Mouse (Mus musculus): ENCODE measurements around the gene Vmn1r177.
"Not testable (repeated sequence)": the region's sequence is repeated elsewhere in the genome, so short reads cannot be mapped to it uniquely, and the experiment has no call there.

The Vmn1r177 gene

DNA sequence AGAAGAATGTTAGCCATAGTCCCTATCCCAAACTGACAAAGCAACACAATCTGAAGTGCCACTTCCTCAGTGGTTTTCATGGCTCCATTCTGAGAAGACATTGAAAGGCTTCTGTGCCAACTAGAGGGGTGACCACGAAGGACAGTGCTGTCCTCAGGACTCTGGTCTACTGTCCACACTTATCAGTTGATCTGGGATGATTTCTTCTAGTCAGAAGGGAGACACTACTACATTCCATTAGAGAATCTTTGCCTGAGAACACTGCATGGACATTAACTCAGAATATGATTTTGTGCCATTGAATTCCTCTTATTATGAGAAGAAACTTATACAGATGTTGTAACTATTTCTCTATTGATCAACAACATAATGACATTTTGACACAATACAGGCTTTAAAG, at the start of gene Vmn1r177:
TSS of gene Vmn1r177 (minus strand) at position 101 of the 400 bp plus-strand sequence.
- DNase-seq, result not testable (repeated sequence)

DNA sequence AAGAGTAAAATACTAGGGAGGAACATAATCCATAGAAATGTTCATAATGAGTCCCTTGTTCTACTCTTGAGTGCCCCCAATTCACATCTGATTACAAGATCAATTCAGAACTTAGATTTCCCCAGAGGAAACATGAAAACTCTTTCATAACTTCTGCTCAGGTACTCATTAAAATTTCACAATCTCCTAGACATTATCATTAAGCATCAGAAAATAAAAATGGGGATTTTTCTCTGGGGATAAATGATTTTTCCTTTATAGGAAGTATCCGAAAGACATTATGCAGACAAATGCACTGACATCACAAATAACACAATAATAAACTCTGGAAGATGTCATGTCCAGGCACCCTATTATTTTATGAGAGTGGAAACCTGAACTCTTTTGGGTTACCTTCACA, 25.5 kb upstream of the Vmn1r177 start, which contains the start of gene Vmn1r178:
TSS of gene Vmn1r178 (plus strand) at position 301 of the 400 bp plus-strand sequence.
- no peak for DNase-seq

DNA sequence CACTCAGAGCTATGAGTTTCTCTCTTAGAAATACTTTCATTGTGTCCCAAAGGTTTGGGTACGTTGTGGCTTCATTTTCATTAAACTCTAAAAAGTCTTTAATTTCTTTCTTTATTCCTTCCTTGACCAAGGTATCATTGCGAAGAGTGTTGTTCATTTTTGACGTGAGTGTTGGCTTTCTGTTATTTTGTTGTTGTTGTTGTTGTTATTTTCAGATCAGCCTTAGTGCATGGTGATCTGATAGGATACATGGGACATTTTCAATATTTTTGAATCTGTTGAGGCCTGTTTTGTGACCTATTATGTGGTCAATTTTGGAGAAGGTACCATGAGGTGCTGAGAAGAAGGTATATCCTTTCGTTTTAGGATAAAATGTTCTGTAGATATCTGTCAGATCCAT, 10.7 kb upstream of the Vmn1r177 start:
- DNase-seq, result not testable (repeated sequence)

DNA sequence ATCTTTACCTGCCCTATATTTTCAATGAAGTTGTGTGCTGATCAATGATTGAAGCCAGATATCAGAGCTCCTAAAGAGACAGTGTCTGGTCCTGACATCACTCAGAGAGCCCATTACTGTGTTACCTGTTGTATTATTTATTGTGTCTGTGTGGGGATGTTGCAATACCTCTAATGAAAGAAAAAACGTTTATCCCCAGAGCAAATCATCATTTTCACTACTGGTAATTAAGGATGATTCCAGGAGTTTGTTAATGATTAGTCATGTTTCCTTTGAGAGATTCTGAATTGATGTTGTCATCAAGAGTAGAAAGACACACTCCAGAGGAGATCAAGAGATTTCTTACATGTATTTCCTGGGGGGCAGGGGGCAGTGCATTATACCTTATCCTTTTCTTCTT, 29.0 kb downstream of the Vmn1r177 start, which contains the start of gene Vmn1r176:
TSS of gene Vmn1r176 (minus strand) at position 101 of the 400 bp plus-strand sequence.
- not testable (repeated sequence) for DNase-seq

All from cerebellum, adult 11-12 months (tissue).